Mouse (Mus musculus) spleen, postnatal 0 days (tissue): ENCODE results near the gene Pvr. TPM values are rescaled to one million over a fixed set of nuclear protein-coding genes. Genes with fewer than 3 reads are reported as not detected.

Experiments
- polyA plus RNA-seq: library from polyadenylated mRNA; unstranded; fragments of >200 nt; fragmentation: Nextera tagmentation; extraction: Ambion mirVana; gene quantifications from 2 replicates; pipeline ENCODE4 v1.2.1, GENCODE M21; 2015

Gene Pvr
- 5.1 and 7.1 TPM in 2 replicates for polyA plus RNA-seq

GRCm38 (mm10) chr7:19920506-19921261 lies at the start of gene Pvr:
Pvr (minus strand) TSS chr7:19921160.

GRCm38 (mm10) chr7:19964985-19965579 lies 44.1 kb upstream of the Pvr start, which contains the start of gene Ceacam20:
Ceacam20 (plus strand) TSS chr7:19965412.

GRCm38 (mm10) chr7:19950589-19950988 lies 29.6 kb upstream of the Pvr start, which contains the start of gene Igsf23:
Igsf23 (minus strand) TSS chr7:19950756.

GRCm38 (mm10) chr7:19887849-19888248 lies 33.1 kb downstream of the Pvr start, which contains the start of gene Ceacam19:
Ceacam19 (minus strand) TSS chr7:19887965.

GRCm38 (mm10) chr7:19861199-19861598 lies 59.8 kb downstream of the Pvr start, which contains the start of gene Ceacam16:
Ceacam16 (minus strand) TSS chr7:19861299.

Other genes with a start within 250 kb of the Pvr start
- 6.8 and 9.4 TPM in 2 replicates for gene Apoc2, start 243.2 kb downstream of the Pvr start, polyA plus RNA-seq
- gene Gm44805, start 239.7 kb downstream of the Pvr start, polyA plus RNA-seq = 0.24 and 0.97 TPM in 2 replicates
- gene Apoc4, start 239.7 kb downstream of the Pvr start, polyA plus RNA-seq = 1.3 and 1.5 TPM in 2 replicates
- 13.8 and 18.6 TPM in 2 replicates for gene Apoc1, start 228.5 kb downstream of the Pvr start, polyA plus RNA-seq
- gene Apoe, start 222.0 kb downstream of the Pvr start, polyA plus RNA-seq = 304 and 441 TPM in 2 replicates
- gene Tomm40, start 205.7 kb downstream of the Pvr start, polyA plus RNA-seq = 96.6 TPM in 2 replicates
- gene Nectin2, start 170.7 kb downstream of the Pvr start, polyA plus RNA-seq = 21.6 and 27.0 TPM in 2 replicates
- 35.6 and 45.1 TPM in 2 replicates for gene Bcam, start 150.1 kb downstream of the Pvr start, polyA plus RNA-seq
- not detected in 2 replicates for gene Cblc, start 124.4 kb downstream of the Pvr start, polyA plus RNA-seq
- 5.3 and 5.5 TPM in 2 replicates for gene Bcl3, start 98.4 kb downstream of the Pvr start, polyA plus RNA-seq
- 0.24 and 0.32 TPM in 2 replicates for gene Gm19345, start 69.2 kb downstream of the Pvr start, polyA plus RNA-seq
- 0.52 and 0.93 TPM in 2 replicates for gene Ceacam16, start 59.9 kb downstream of the Pvr start, polyA plus RNA-seq
- gene Ceacam19, start 33.2 kb downstream of the Pvr start, polyA plus RNA-seq = not detected in 2 replicates
- gene Igsf23, start 29.6 kb upstream of the Pvr start, polyA plus RNA-seq = 0.28 and 0.37 TPM in 2 replicates
- not detected in 2 replicates for gene Ceacam20, start 44.3 kb upstream of the Pvr start, polyA plus RNA-seq
- not detected in 2 replicates for gene Nlrp9b, start 70.3 kb upstream of the Pvr start, polyA plus RNA-seq
- gene Vmn1r91, start 178.5 kb upstream of the Pvr start, polyA plus RNA-seq = not detected in 2 replicates
- gene Gm16442, start 201.4 kb upstream of the Pvr start, polyA plus RNA-seq = not detected in 2 replicates
- gene Vmn1r93, start 217.9 kb upstream of the Pvr start, polyA plus RNA-seq = not detected in 2 replicates
- not detected in 2 replicates for gene Vmn1r94, start 247.2 kb upstream of the Pvr start, polyA plus RNA-seq